Mouse (Mus musculus): ENCODE data around the gene Fbxl7. TPM values are rescaled to one million over a fixed set of nuclear protein-coding genes. Genes with fewer than 3 reads are reported as not detected.

Fbxl7 gene
- total and polyA plus RNA-seq, 3 experiments, result not detected

DNA sequence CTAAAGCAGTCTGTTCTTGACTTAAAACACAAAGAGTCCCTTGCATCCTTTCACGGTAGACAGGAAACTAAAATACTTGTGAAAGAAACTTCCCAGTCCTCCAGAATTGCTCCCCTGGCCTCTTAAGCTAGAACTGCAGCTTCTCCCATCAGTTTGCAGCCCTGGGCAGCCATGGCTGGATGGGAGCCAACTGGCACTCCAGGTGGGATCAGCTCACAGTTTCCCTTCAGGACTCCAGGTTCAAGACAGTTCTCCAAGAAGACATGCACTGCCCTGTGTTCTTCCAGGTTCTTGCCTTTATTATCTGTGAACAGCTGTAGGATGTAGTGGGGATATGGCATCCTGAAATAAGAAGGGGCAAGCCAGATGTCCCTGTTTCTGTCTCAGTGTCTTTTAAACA, 45.8 kb downstream of the Fbxl7 start:
- Histone ChIP-seq H3K27ac (ENCODE audit: insufficient read depth, low read depth) (no peak overlapping the region), H3K4me2 (ENCODE audit: insufficient read depth, low read depth, poor library complexity, severe bottlenecking) (no peak overlapping the region), H3K9ac (ENCODE audit: insufficient read depth, low read depth) (no peak overlapping the region), H3K4me1 (ENCODE audit: control insufficient read depth in 1 of 2, insufficient read depth in 2 of 2) (peaks cover 0 to 7% of the 10 kb centered on the region in 2 experiments; a peak in 2 of 4 replicates), H3K36me3 (replicated peaks in 1 of 2; ENCODE audit: control insufficient read depth in 1 of 2, insufficient read depth in 1 of 2, low read length in 1 of 2) (no peaks in the 10 kb centered on the region), H3K27me3 (replicated peaks) (no peaks in the 10 kb centered on the region), H3K9me3 (replicated peaks; ENCODE audit: low read length) (no peaks in the 10 kb centered on the region), H3K79me2 (replicated peaks; ENCODE audit: control insufficient read depth, extremely low read depth, insufficient read depth, poor library complexity, severe bottlenecking) (no peaks in the 10 kb centered on the region), H3K4me3 (replicated peaks in 1 of 3; ENCODE audit: low read depth in 2 of 3, low read length in 2 of 3, poor library complexity in 1 of 3) (no peak overlapping the region)
- TF ChIP-seq TCF12 (IDR thresholded peaks at IDR 0.05; ENCODE audit: low read depth, low read length) (no peak), UBTF (IDR thresholded peaks at IDR 0.05; ENCODE audit: low read depth, low read length) (no peak), ELF1 (IDR thresholded peaks at IDR 0.05; ENCODE audit: low read depth, low read length) (no peak), RAD21 (IDR thresholded peaks at IDR 0.05; ENCODE audit: low read depth, low read length) (no peak), MAFK (IDR thresholded peaks at IDR 0.05; ENCODE audit: insufficient replicate concordance, low read length) (no peak), USF1 (IDR thresholded peaks at IDR 0.05; ENCODE audit: low read depth, low read length) (no peak), ETS1 (conservative IDR thresholded peaks at IDR 0.05; ENCODE audit: low read depth, low read length) (no peak), HCFC1 (IDR thresholded peaks at IDR 0.05; ENCODE audit: low read depth, low read length) (no peak), SMC3 (IDR thresholded peaks at IDR 0.05; ENCODE audit: low read depth, low read length) (no peak), PAX5 (IDR thresholded peaks at IDR 0.05; ENCODE audit: low read length) (no peak), SIN3A (IDR thresholded peaks at IDR 0.05; ENCODE audit: low read length) (no peak), EP300 (IDR thresholded peaks at IDR 0.05; ENCODE audit: low read length) (no peak), E2F4 (IDR thresholded peaks at IDR 0.05; ENCODE audit: insufficient replicate concordance, low read depth, low read length) (no peak), ZC3H11A (IDR thresholded peaks at IDR 0.05; ENCODE audit: low read depth, low read length) (no peak), NRF1 (IDR thresholded peaks at IDR 0.05; ENCODE audit: low read depth, low read length) (no peak), JUND (conservative IDR thresholded peaks at IDR 0.05; ENCODE audit: low read depth, low read length) (no peak)
- dilution Hi-C loops (cut with MboI; ENCODE audit: extremely low pct_ligation_motif_present, extremely low pct_unique_long_range_greater_than_20kb, low sequenced_read_pairs) (no loop called here), in situ Hi-C loops (cut with MboI; ENCODE audit: low pct_ligation_motif_present, low pct_unique_long_range_greater_than_20kb, low sequenced_read_pairs) (no loop called here)
- DNase-seq (ENCODE audit: extremely low read depth), result no peak

DNA sequence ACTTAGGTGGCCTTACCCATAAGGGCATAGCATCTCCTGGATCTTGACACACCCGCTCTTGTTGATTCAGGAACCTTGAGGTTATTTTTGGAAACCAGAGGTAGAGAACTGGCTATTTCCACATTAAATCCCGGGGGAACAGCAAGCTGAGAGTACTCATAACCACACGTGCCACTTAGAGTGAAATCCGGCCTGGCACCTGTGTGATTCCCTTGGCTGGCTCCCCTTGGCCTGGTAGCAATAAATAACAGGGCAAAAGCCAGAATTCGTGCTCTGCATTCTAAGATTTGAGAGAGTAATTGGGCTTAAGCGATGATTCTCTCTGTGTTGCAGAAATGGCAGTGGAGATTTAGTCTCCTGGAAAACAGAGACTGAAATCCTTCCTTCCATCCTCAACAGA, 53.2 kb downstream of the Fbxl7 start:
- no peak overlapping the region for H3K27ac ChIP-seq (ENCODE audit: insufficient read depth, low read depth)
- no peak overlapping the region for H3K9ac ChIP-seq (ENCODE audit: insufficient read depth, low read depth)
- H3K27me3 ChIP-seq (replicated peaks), result no peaks in the 10 kb centered on the region
- TF ChIP-seq MAZ (IDR thresholded peaks at IDR 0.05; ENCODE audit: low read depth, low read length) (no peak), KAT2A (IDR thresholded peaks at IDR 0.05; ENCODE audit: insufficient replicate concordance, low read length) (no peak), TCF12 (IDR thresholded peaks at IDR 0.05; ENCODE audit: low read depth, low read length) (no peak), CHD2 (IDR thresholded peaks at IDR 0.05; ENCODE audit: low read length) (no peak), POLR2AphosphoS2 (IDR thresholded peaks at IDR 0.05; ENCODE audit: low read depth, low read length) (no peak), ZKSCAN1 (IDR thresholded peaks at IDR 0.05; ENCODE audit: borderline replicate concordance, low read depth, low read length) (no peak), UBTF (IDR thresholded peaks at IDR 0.05; ENCODE audit: low read depth, low read length) (no peak), JUND (conservative IDR thresholded peaks at IDR 0.05; ENCODE audit: low read depth, low read length) (no peak), RCOR1 (conservative IDR thresholded peaks at IDR 0.05; ENCODE audit: low read depth, low read length) (no peak), CHD1 (IDR thresholded peaks at IDR 0.05; ENCODE audit: low read depth, low read length) (no peak), TBP (conservative IDR thresholded peaks at IDR 0.05; ENCODE audit: low read depth, low read length) (no peak), CTCF (conservative IDR thresholded peaks at IDR 0.05 in 1 of 2, IDR thresholded peaks at IDR 0.05 in 1 of 2; ENCODE audit: low read depth in 2 of 2, low read length in 2 of 2) (no peak), E2F4 (IDR thresholded peaks at IDR 0.05; ENCODE audit: insufficient replicate concordance, low read depth, low read length) (no peak), MEF2A (IDR thresholded peaks at IDR 0.05; ENCODE audit: borderline replicate concordance, low read depth, low read length) (no peak)
- no peaks in the 10 kb centered on the region for H3K36me3 ChIP-seq (replicated peaks in 1 of 2; ENCODE audit: control insufficient read depth in 1 of 2, insufficient read depth in 1 of 2, low read length in 1 of 2)
- H3K9me3 ChIP-seq (replicated peaks; ENCODE audit: low read length), result no peaks in the 10 kb centered on the region
- dilution Hi-C loops (cut with MboI; ENCODE audit: extremely low pct_ligation_motif_present, extremely low pct_unique_long_range_greater_than_20kb, low sequenced_read_pairs), result no loop called here
- no peak overlapping the region for H3K4me3 ChIP-seq (replicated peaks in 1 of 3; ENCODE audit: low read depth in 2 of 3, low read length in 2 of 3, poor library complexity in 1 of 3)
- H3K4me1 ChIP-seq (ENCODE audit: control insufficient read depth in 1 of 2, insufficient read depth in 2 of 2), result peaks cover 0 to 7% of the 10 kb centered on the region in 2 experiments; a peak in 2 of 4 replicates
- DNase-seq (ENCODE audit: extremely low read depth), result no peak
- H3K79me2 ChIP-seq (replicated peaks; ENCODE audit: control insufficient read depth, extremely low read depth, insufficient read depth, poor library complexity, severe bottlenecking), result no peaks in the 10 kb centered on the region
- in situ Hi-C loops (cut with MboI; ENCODE audit: low pct_ligation_motif_present, low pct_unique_long_range_greater_than_20kb, low sequenced_read_pairs), result no loop called here
- H3K4me2 ChIP-seq (ENCODE audit: insufficient read depth, low read depth, poor library complexity, severe bottlenecking), result no peak overlapping the region

Data from CH12.LX (cell line).